Mouse (Mus musculus): ENCODE measurements around the gene Fam169b. TPM values are rescaled to one million over a fixed set of nuclear protein-coding genes. Genes with fewer than 3 reads are reported as not detected.

Gene Fam169b
- 0.10 TPM in 1 of 2 replicates, not detected in the other for polyA plus RNA-seq (2015; fragmentation: Nextera tagmentation; extraction: Ambion mirVana)

DNA sequence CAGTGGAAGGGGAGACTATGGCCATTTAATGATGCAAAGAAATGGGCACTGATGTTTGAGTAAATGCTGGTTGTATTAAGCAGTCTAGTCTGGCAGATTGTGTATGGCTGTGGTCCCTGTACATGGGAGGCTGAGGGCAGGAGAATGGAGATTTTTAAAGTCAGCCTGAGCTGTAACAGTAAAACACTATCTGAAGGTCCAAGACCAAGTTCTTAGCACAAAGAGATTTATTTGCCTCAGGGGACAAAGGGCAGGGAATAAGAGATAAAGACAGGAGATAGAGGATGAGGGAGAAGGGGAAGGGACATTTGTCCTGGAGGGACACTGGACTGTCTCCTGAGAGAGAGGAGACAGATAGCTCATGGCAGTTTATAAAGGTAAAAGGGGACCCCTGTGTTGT lies at the start of gene Fam169b:
TSS of gene Fam169b (plus strand) at position 325 of the 400 bp plus-strand sequence.
- Histone ChIP-seq H3K4me2 (replicated peaks) (no peak within 1 kb of the TSS), H3K9ac (replicated peaks) (no peak within 1 kb of the TSS), H3K27me3 (peaks cover 7% of the 10 kb centered on the region; the same call in 1 of the 2 replicates), H3K36me3 (no peaks in the 10 kb centered on the region), H3K9me3 (no peaks in the 10 kb centered on the region), H3K4me1 (peaks cover 15% of the 10 kb centered on the region), H3K27ac (replicated peaks) (no peak within 1 kb of the TSS), H3K4me3 (no peak within 1 kb of the TSS)
- ATAC-seq (replicated peaks), result no peak

DNA sequence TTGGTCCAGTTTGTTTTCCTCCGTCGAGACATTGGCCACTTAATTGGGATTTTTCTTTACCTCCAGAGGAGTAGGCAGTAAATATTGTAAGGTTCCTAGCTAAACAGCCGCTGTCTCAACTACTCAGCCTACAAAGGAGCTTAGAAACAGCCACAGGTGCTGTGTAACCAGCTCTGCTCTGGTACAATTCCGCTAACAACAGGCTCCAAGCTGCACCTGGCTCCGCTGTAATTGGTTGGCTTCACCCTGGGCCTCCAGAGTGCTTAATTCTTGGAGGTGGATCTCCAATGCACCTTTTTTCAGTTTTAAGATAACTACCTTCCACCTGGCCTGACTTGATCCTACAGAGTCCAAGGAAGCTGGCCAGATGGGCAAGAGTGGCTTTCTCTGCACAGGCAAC lies 49.6 kb upstream of the Fam169b start:
- Histone ChIP-seq H3K4me3 (no peak overlapping the region), H3K36me3 (peaks cover 16% of the 10 kb centered on the region), H3K4me2 (replicated peaks) (no peak overlapping the region), H3K4me1 (peaks cover 34% of the 10 kb centered on the region), H3K9ac (replicated peaks) (no peak overlapping the region), H3K27ac (replicated peaks) (peak overlapping the region; percentile 41; the same call in 1 of the 2 replicates), H3K27me3 (no peaks in the 10 kb centered on the region), H3K9me3 (no peaks in the 10 kb centered on the region)
- 87% methylated on average over 5 of the region's 5 CpGs for WGBS
- ATAC-seq (replicated peaks), result no peak

DNA sequence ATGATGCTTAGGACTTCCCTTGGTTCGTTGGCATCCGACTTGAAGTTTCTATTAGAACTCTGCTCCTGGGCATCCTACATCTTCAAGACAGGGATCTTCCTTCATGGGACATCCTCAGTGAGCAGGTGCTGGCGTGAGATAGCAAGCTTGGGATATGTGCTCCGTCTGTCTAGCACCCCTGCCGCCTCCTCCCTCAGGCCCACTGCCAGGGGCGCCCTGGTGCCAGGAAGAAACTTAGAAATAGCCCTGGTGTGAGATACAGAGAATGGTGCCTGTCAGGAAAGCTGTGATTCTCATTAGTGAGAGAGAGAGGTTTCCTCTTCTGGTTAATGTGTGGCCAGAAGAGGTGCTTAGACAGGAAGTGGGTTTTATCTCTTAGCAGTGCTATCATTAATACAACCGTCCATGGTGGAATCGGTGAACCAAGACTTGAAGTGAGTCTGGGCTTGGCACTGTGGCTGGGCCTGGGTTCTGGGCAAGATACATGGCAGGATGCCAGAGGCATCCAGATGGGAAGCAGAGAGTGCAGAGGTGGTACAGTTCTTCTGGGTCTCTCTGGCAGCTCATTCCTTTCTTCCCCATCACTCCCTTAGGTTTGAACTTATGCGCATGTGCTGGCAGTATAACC lies 48.1 kb upstream of the Fam169b start:
- no peak for ATAC-seq (replicated peaks)
- no peak overlapping the region for H3K9ac ChIP-seq (replicated peaks)
- 68% methylated on average over 9 of the region's 9 CpGs for WGBS
- H3K27me3 ChIP-seq, result no peaks in the 10 kb centered on the region
- peak overlapping the region; percentile 42 for H3K27ac ChIP-seq (replicated peaks)
- H3K9me3 ChIP-seq, result no peaks in the 10 kb centered on the region
- H3K4me1 ChIP-seq, result peaks cover 38% of the 10 kb centered on the region
- peaks cover 9% of the 10 kb centered on the region; the same call in 1 of the 2 replicates for H3K36me3 ChIP-seq
- no peak overlapping the region for H3K4me2 ChIP-seq (replicated peaks)
- no peak overlapping the region for H3K4me3 ChIP-seq

DNA sequence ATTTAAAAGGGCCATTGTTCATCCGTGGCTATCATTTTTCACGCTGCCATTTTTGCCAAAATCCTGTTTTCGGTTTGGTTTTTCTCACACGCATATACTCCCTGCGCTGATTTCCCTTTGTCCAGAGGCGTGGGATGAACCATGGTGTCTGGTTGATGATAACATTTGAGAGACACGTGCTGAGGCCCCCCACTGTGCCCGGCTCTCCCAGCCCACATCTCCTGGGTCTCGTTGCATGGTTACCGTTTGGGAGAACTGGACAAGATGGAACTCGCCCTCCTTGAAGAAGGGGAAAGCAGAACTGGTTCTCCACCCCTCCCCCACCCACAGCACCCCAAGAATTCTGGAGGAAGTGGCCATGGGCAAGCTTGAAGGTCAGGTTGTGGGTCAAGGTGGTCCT lies 46.6 kb upstream of the Fam169b start:
- no peak overlapping the region for H3K9ac ChIP-seq (replicated peaks)
- peaks cover 30% of the 10 kb centered on the region for H3K4me1 ChIP-seq
- H3K36me3 ChIP-seq, result peaks cover 6% of the 10 kb centered on the region; the same call in 1 of the 2 replicates
- H3K4me3 ChIP-seq, result no peak overlapping the region
- ATAC-seq (replicated peaks), result no peak
- H3K9me3 ChIP-seq, result no peaks in the 10 kb centered on the region
- 85% methylated on average over 11 of the region's 11 CpGs for WGBS
- no peak overlapping the region for H3K4me2 ChIP-seq (replicated peaks)
- no peak overlapping the region for H3K27ac ChIP-seq (replicated peaks)
- no peaks in the 10 kb centered on the region for H3K27me3 ChIP-seq

DNA sequence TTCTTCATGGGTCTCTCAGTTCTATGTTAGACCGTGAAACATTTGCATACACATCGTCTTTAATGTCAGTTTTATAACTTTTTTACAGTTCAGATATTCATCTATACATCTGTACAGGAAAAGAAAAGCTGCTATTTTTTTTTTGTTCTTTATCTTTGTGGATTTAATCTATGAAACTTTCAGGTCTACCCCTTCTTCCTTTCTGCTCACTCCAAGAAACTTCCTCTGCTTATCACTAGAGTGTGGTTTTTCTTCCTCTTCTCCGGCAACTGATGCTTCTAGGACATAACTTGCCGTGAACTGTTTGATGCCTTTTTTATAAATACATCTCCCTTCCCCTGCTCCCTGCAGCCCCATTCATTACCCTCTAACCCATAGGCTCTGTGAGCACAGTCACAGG lies 46.0 kb upstream of the Fam169b start:
- no peak overlapping the region for H3K4me2 ChIP-seq (replicated peaks)
- peaks cover 6% of the 10 kb centered on the region; the same call in 1 of the 2 replicates for H3K36me3 ChIP-seq
- H3K9ac ChIP-seq (replicated peaks), result no peak overlapping the region
- H3K27ac ChIP-seq (replicated peaks), result 0 out of 2 replicates have a peak overlapping the region, but pooled peaks have one; percentile 17
- 83% methylated on average over 4 of the region's 4 CpGs for WGBS
- H3K4me3 ChIP-seq, result no peak overlapping the region
- H3K4me1 ChIP-seq, result peaks cover 29% of the 10 kb centered on the region
- no peaks in the 10 kb centered on the region for H3K9me3 ChIP-seq
- H3K27me3 ChIP-seq, result no peaks in the 10 kb centered on the region
- ATAC-seq (replicated peaks), result no peak

DNA sequence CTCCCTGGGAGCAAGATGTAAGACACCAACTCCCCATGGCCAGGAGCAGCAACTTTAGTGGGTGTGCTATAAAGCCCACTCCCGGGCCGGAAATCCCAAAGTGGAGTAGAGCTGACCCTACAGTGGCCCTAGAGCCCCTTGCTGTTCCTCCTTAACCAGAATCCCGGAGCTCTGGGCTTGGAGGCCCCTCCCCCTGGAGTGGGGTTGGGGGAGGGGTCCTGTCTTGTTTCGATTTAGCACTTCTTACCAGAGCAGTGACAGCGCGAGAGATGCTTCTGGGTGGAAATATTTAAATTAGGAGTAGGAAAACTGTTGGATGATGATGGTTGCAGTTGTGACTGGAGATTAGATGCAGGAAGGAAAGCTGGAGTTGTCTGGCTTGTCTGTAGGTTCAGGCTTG lies 45.1 kb upstream of the Fam169b start:
- Histone ChIP-seq H3K27me3 (no peaks in the 10 kb centered on the region), H3K9ac (replicated peaks) (no peak overlapping the region), H3K4me3 (no peak overlapping the region), H3K9me3 (no peaks in the 10 kb centered on the region), H3K4me2 (replicated peaks) (no peak overlapping the region), H3K36me3 (peaks cover 6% of the 10 kb centered on the region; the same call in 1 of the 2 replicates), H3K27ac (replicated peaks) (no peak overlapping the region), H3K4me1 (peaks cover 26% of the 10 kb centered on the region)
- ATAC-seq (replicated peaks), result peak; percentile 47; the same call in 1 of the 2 replicates
- 27% methylated on average over 6 of the region's 6 CpGs for WGBS

DNA sequence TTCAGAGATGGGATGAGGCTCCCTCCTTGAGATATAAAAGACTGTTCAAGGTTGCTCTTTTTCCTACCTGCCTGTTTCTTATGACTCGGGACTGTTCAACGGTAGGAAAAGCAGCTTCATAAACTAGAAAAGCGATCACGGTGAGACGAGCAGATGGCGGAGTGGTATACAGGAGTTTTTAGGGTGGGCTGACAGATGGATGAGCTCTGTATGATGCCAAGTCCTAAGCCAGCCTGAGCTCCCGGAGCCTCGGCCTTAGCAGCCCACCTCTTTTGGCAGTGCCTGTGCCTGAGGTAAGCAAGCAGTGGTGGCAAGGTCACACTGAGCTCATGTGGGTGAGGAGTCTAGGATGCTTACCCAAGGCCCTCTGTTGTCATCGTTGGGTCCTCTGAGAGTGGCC lies 42.8 kb upstream of the Fam169b start:
- no peaks in the 10 kb centered on the region for H3K27me3 ChIP-seq
- H3K4me3 ChIP-seq, result no peak overlapping the region
- H3K4me1 ChIP-seq, result peaks cover 24% of the 10 kb centered on the region
- WGBS, result 70% methylated on average over 9 of the region's 9 CpGs
- ATAC-seq (replicated peaks), result peak; percentile 29; the same call in 1 of the 2 replicates
- no peaks in the 10 kb centered on the region for H3K9me3 ChIP-seq
- peaks cover 6% of the 10 kb centered on the region; the same call in 1 of the 2 replicates for H3K36me3 ChIP-seq
- H3K9ac ChIP-seq (replicated peaks), result no peak overlapping the region
- no peak overlapping the region for H3K27ac ChIP-seq (replicated peaks)
- H3K4me2 ChIP-seq (replicated peaks), result no peak overlapping the region

DNA sequence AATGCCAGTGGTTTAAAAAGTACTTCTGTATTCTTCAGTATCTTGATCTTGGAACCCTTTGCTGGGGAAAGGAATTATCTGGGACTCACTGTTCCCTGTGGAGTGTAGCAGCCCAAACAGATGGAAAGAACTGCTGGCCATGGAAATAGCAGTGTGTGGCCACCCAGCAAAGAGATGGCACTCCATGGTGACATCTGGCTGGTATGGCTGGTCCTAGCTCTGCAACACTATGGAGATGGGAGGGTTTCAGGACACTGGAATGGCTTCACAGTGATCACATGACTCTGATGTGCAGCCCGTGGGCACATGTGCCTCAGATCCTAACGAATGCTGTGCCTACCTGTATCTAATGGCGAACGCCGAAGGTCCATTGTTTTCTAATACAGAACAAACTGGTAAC lies 41.1 kb upstream of the Fam169b start:
- Histone ChIP-seq H3K9ac (replicated peaks) (no peak overlapping the region), H3K4me2 (replicated peaks) (no peak overlapping the region), H3K9me3 (no peaks in the 10 kb centered on the region), H3K4me3 (no peak overlapping the region), H3K27ac (replicated peaks) (0 out of 2 replicates have a peak overlapping the region, but pooled peaks have one; percentile 23), H3K36me3 (no peaks in the 10 kb centered on the region), H3K4me1 (peaks cover 24% of the 10 kb centered on the region), H3K27me3 (no peaks in the 10 kb centered on the region)
- 72% methylated on average over 5 of the region's 5 CpGs for WGBS
- no peak for ATAC-seq (replicated peaks)

DNA sequence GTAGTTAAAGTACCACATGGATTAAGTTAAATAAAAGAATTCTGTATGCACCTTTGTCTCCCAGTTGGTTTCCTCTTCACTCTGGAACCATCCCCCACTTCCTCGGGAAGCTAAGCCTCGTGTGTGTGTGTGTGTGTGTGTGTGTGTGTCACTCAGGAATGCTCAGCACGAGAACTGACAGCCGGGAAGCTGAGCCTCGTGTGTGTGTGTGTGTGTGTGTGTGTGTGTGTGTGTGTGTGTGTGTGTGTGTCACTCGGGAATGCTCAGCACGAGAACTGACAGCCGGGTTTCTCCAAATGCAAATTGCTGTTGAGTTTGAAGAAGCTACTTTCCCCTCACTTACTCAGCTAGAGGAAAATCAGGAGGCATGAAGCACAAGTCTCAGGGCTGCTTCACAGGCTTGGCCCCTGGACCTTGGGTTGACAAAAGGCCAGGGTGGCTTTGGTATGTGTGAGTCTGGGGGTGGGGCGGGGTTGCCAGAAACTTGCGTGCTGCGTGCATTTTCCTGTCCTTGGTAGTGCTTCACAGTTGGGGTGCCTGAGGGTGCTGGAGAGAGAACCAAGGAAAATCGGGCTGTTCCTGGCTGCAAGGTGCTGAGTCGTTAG lies 39.9 kb upstream of the Fam169b start:
- Histone ChIP-seq H3K4me3 (no peak overlapping the region), H3K4me1 (peaks cover 18% of the 10 kb centered on the region), H3K9me3 (no peaks in the 10 kb centered on the region), H3K36me3 (no peaks in the 10 kb centered on the region), H3K4me2 (replicated peaks) (no peak overlapping the region), H3K9ac (replicated peaks) (no peak overlapping the region), H3K27me3 (no peaks in the 10 kb centered on the region), H3K27ac (replicated peaks) (no peak overlapping the region)
- ATAC-seq (replicated peaks), result peak; percentile 73
- 28% methylated on average over 11 of the region's 13 CpGs for WGBS

DNA sequence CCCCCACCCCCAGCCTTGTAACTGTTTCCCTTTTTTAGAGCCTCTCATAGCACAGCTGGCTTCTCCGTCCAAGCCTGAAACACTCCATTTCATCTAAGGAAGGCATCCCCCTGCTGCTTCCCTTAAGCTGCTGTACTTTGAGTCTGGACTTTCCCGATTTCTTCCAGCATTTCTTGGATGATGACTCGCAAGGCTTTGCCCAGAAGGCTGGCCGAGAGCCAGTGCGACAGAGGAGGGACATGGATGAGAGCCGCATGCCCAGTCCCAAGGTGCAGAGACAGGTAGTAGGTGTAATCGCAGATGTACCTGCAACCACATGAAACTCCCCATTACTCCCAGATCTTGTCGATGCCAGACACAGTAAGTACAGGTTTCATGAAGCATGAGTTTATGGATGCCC lies 36.8 kb upstream of the Fam169b start:
- Histone ChIP-seq H3K4me3 (no peak overlapping the region), H3K27ac (replicated peaks) (no peak overlapping the region), H3K4me1 (peaks cover 13% of the 10 kb centered on the region), H3K36me3 (no peaks in the 10 kb centered on the region), H3K27me3 (no peaks in the 10 kb centered on the region), H3K9ac (replicated peaks) (no peak overlapping the region), H3K9me3 (no peaks in the 10 kb centered on the region), H3K4me2 (replicated peaks) (no peak overlapping the region)
- 85% methylated on average over 8 of the region's 8 CpGs for WGBS
- no peak for ATAC-seq (replicated peaks)

DNA sequence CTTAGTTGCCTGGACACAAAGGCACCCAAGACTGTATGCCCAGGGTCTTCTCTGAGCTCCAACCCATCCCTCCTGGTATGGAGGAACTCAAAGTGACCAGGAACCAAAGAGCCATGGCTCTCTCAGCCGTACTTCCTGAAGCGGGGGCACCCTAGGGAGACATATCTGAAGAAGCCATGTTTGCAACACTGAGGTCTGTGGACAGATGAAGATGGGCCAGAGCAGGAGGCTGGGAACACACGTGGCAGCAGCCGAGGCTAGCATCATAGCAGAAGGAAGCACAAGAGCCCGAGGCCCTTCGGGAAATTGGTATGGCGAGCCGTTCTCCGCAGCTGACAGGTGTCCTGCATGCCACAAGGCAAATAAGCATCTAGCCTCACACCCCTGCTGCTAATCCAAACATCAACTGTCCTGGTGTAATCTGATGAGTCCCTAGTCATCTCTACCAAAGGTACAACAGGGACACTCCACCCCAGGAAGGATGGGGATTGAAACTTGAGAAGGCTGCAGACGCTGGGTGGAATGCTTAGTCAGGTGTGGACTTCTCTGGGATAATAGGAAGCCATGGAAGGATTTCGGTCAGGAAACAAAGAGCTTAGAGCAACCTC lies 34.3 kb upstream of the Fam169b start:
- Histone ChIP-seq H3K4me2 (replicated peaks) (no peak overlapping the region), H3K4me1 (no peaks in the 10 kb centered on the region), H3K27me3 (no peaks in the 10 kb centered on the region), H3K9me3 (no peaks in the 10 kb centered on the region), H3K27ac (replicated peaks) (no peak overlapping the region), H3K9ac (replicated peaks) (no peak overlapping the region), H3K36me3 (no peaks in the 10 kb centered on the region), H3K4me3 (no peak overlapping the region)
- no peak for ATAC-seq (replicated peaks)
- WGBS, result 69% methylated on average over 11 of the region's 11 CpGs

DNA sequence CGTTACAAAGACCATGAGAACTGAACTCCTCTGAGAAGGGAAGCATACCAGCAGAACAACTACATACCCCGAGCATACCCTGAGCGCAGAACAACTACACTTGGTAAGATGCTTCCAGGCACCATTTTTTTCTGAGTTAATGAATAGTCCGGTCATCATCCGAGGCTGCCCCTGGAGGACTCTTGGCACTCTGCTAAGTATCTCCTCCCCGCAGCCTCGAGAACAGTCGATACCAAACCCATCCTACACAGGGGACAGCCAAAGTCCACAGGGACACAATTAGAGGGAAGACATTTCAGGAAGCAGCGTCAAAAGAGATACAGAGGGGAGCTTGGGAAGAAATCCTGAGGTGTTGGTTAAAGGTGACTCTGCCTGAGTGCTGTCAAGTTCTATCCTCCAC lies 32.4 kb upstream of the Fam169b start:
- Histone ChIP-seq H3K4me2 (replicated peaks) (no peak overlapping the region), H3K4me3 (no peak overlapping the region), H3K27me3 (no peaks in the 10 kb centered on the region), H3K36me3 (no peaks in the 10 kb centered on the region), H3K4me1 (no peaks in the 10 kb centered on the region), H3K9ac (replicated peaks) (no peak overlapping the region), H3K27ac (replicated peaks) (no peak overlapping the region), H3K9me3 (no peaks in the 10 kb centered on the region)
- WGBS, result 84% methylated on average over 9 of the region's 9 CpGs
- no peak for ATAC-seq (replicated peaks)
